Mouse (Mus musculus): ENCODE results near the gene Plcb1. TPM values are rescaled to one million over a fixed set of nuclear protein-coding genes. Genes with fewer than 3 reads are reported as not detected.

Plcb1 gene
- polyA plus RNA-seq, 1 experiment: 0.55 TPM

DNA sequence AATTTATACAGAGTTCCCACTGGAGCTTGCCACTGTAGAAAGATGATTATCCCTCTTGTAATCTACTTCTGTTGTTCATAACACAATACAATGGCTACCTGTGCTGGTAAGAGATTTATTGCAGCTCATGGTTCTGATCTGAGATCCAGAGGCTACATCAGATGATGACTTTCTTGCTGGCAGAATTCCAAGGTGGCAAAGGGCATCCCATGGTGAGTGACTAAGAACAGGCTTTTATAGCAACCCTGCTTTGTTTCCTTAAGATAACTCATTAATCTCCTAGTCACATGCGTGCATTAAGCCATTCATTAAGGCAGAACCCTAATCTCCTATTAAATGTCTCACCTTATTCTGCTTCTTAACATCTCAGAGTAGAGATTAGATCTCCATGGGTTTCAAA lies 618.2 kb downstream of the Plcb1 start:
- no peak overlapping the region for H3ac ChIP-seq (ENCODE audit: control insufficient read depth, insufficient read length, low read depth)
- TF ChIP-seq FOSL1 (IDR thresholded peaks at IDR 0.05; ENCODE audit: insufficient read depth, low read length, poor library complexity, severe bottlenecking) (no peak), USF1 (IDR thresholded peaks at IDR 0.05; ENCODE audit: low read depth) (no peak)
- H3K79me2 ChIP-seq (ENCODE audit: control insufficient read depth, insufficient read depth): no peaks in the 10 kb centered on the region
- H3K4me3 ChIP-seq (ENCODE audit: insufficient read depth, poor library complexity, severe bottlenecking): no peak overlapping the region
- H3K36me3 ChIP-seq (ENCODE audit: control insufficient read depth, insufficient read depth): no peaks in the 10 kb centered on the region
- no peaks in the 10 kb centered on the region for H3K27me3 ChIP-seq (ENCODE audit: control insufficient read depth, insufficient read depth, insufficient read length)
- no peaks in the 10 kb centered on the region for H3K79me3 ChIP-seq (ENCODE audit: low read depth)

DNA sequence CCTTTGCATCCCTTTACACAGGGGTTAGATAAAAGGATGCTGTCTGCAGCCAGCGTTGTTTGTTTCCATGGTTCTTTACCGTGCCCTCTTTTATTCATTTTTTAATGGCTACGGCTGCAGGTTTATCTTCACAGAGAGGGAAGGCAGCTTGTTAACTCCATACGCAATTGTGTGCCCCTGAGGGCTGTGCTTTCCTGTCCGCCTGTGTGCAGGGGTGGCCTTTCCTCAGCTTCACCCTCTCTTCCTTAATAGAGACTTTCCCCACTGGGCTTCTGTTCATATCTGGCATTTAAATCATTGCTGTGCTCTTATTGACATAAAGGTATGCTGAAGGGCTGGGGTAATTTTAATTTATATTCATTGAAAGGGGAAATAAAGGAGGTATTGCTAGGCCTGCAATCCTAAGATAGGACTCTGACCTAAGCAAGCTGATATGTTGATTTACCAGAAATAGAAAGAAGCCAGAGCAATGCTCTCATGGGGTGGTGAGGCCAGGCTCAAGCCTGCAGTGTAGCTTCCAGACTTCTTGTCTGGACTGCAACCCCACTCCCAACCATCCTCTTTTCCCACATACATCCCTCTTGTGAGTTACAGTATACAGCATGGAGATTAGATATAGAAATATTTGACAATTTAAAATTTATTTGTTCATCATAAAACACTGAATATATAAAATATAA lies 623.7 kb downstream of the Plcb1 start:
- Histone ChIP-seq H3ac (ENCODE audit: control insufficient read depth, insufficient read length, low read depth) (no peak overlapping the region), H3K79me3 (ENCODE audit: low read depth) (no peaks in the 10 kb centered on the region), H3K4me3 (ENCODE audit: insufficient read depth, poor library complexity, severe bottlenecking) (no peak overlapping the region), H3K79me2 (ENCODE audit: control insufficient read depth, insufficient read depth) (no peaks in the 10 kb centered on the region), H3K27me3 (ENCODE audit: control insufficient read depth, insufficient read depth, insufficient read length) (no peaks in the 10 kb centered on the region), H3K36me3 (ENCODE audit: control insufficient read depth, insufficient read depth) (no peaks in the 10 kb centered on the region)
- TF ChIP-seq MYOD1 (IDR thresholded peaks at IDR 0.05; ENCODE audit: control insufficient read depth, insufficient read length, low read depth) (no peak), FOSL1 (IDR thresholded peaks at IDR 0.05; ENCODE audit: insufficient read depth, low read length, poor library complexity, severe bottlenecking) (no peak), USF1 (IDR thresholded peaks at IDR 0.05; ENCODE audit: low read depth) (no peak), MYOG (IDR thresholded peaks at IDR 0.05; ENCODE audit: control insufficient read depth, extremely low read depth, insufficient read length) (no peak), CTCF (IDR thresholded peaks at IDR 0.05; ENCODE audit: control insufficient read depth, insufficient read depth, insufficient read length) (no peak), MAX (IDR thresholded peaks at IDR 0.05) (no peak), CEBPB (IDR thresholded peaks at IDR 0.05; ENCODE audit: low read depth) (no peak)

DNA sequence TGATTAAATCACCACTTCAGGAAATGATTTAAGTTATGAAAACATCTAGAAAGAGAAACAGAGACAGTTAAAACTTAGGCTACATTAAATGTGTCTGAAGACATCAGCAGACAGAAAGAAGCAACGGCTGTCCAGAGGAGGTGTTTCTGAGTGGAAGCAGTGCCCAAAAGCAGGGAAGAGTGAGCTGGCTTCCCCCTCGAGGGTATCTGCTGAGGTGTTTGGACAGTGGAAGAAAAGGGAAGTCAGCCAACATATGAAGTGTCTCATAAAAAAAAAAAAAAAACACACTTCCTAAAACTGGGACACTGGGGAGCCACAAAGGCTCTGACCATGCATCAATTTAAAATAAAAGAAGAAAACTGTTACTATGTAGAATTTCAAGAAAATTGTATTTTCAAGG lies 625.8 kb downstream of the Plcb1 start:
- H3K27me3 ChIP-seq (ENCODE audit: control insufficient read depth, insufficient read depth, insufficient read length): no peaks in the 10 kb centered on the region
- no peaks in the 10 kb centered on the region for H3K36me3 ChIP-seq (ENCODE audit: control insufficient read depth, insufficient read depth)
- no peaks in the 10 kb centered on the region for H3K79me3 ChIP-seq (ENCODE audit: low read depth)
- H3ac ChIP-seq (ENCODE audit: control insufficient read depth, insufficient read length, low read depth): no peak overlapping the region
- H3K4me3 ChIP-seq (ENCODE audit: insufficient read depth, poor library complexity, severe bottlenecking): no peak overlapping the region
- no peaks in the 10 kb centered on the region for H3K79me2 ChIP-seq (ENCODE audit: control insufficient read depth, insufficient read depth)
- TF ChIP-seq CEBPB (IDR thresholded peaks at IDR 0.05; ENCODE audit: low read depth): no peak
- no peak for TF ChIP-seq USF1 (IDR thresholded peaks at IDR 0.05; ENCODE audit: low read depth)
- TF ChIP-seq FOSL1 (IDR thresholded peaks at IDR 0.05; ENCODE audit: insufficient read depth, low read length, poor library complexity, severe bottlenecking): no peak
- no peak for TF ChIP-seq MYOG (IDR thresholded peaks at IDR 0.05; ENCODE audit: control insufficient read depth, extremely low read depth, insufficient read length)
- TF ChIP-seq MAX (IDR thresholded peaks at IDR 0.05): no peak
- TF ChIP-seq CTCF (IDR thresholded peaks at IDR 0.05; ENCODE audit: control insufficient read depth, insufficient read depth, insufficient read length): no peak
- no peak for TF ChIP-seq MYOD1 (IDR thresholded peaks at IDR 0.05; ENCODE audit: control insufficient read depth, insufficient read length, low read depth)

DNA sequence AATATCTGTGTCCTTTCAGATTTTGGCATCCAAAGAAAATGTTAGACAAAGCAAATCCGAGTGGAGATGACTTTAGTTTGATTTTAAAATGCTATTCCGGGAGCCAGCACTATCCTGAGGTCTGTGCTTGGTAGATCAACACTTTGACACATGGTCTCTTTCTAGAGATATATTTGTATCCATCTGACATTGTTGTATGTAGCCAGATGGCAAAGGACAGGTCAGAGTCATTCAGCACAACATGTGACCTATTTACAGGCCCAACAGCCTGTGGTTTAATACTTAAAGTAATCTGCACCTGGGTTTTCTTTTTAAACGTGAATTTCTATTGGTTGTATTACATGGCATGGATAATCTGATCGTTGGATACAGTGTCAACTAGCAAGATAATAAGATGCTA lies 629.3 kb downstream of the Plcb1 start:
- no peak overlapping the region for H3K4me3 ChIP-seq (ENCODE audit: insufficient read depth, poor library complexity, severe bottlenecking)
- H3K36me3 ChIP-seq (ENCODE audit: control insufficient read depth, insufficient read depth): no peaks in the 10 kb centered on the region
- no peaks in the 10 kb centered on the region for H3K27me3 ChIP-seq (ENCODE audit: control insufficient read depth, insufficient read depth, insufficient read length)
- no peaks in the 10 kb centered on the region for H3K79me3 ChIP-seq (ENCODE audit: low read depth)
- TF ChIP-seq MYOG (IDR thresholded peaks at IDR 0.05; ENCODE audit: control insufficient read depth, extremely low read depth, insufficient read length) (no peak), FOSL1 (IDR thresholded peaks at IDR 0.05; ENCODE audit: insufficient read depth, low read length, poor library complexity, severe bottlenecking) (no peak), MYOD1 (IDR thresholded peaks at IDR 0.05; ENCODE audit: control insufficient read depth, insufficient read length, low read depth) (no peak), MAX (IDR thresholded peaks at IDR 0.05) (no peak), USF1 (IDR thresholded peaks at IDR 0.05; ENCODE audit: low read depth) (no peak), CEBPB (IDR thresholded peaks at IDR 0.05; ENCODE audit: low read depth) (no peak), CTCF (IDR thresholded peaks at IDR 0.05; ENCODE audit: control insufficient read depth, insufficient read depth, insufficient read length) (no peak)
- no peaks in the 10 kb centered on the region for H3K79me2 ChIP-seq (ENCODE audit: control insufficient read depth, insufficient read depth)
- H3ac ChIP-seq (ENCODE audit: control insufficient read depth, insufficient read length, low read depth): no peak overlapping the region

DNA sequence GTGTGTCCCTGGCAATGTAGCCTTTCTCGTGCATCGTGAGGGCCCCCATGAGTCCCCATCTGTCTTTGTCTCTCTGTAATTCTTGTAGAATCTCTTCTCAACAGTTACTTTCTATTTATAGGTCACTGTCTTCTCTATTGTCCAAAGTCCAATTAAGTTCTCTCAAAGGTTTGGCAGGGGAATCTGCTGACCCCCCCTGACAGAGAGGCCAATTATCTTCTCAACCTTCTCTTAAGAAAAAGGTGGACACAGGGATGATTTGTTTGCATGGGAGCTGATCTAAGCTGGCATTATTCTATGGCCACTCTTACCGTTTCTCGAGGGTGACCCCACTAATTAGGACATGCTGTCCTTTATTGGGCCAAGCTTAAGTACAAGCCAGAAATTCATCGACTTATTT lies 633.4 kb downstream of the Plcb1 start:
- Histone ChIP-seq H3K27me3 (ENCODE audit: control insufficient read depth, insufficient read depth, insufficient read length) (no peaks in the 10 kb centered on the region), H3K79me2 (ENCODE audit: control insufficient read depth, insufficient read depth) (no peaks in the 10 kb centered on the region), H3K4me3 (ENCODE audit: insufficient read depth, poor library complexity, severe bottlenecking) (no peak overlapping the region), H3K79me3 (ENCODE audit: low read depth) (no peaks in the 10 kb centered on the region), H3ac (ENCODE audit: control insufficient read depth, insufficient read length, low read depth) (no peak overlapping the region), H3K36me3 (ENCODE audit: control insufficient read depth, insufficient read depth) (no peaks in the 10 kb centered on the region)
- TF ChIP-seq CEBPB (IDR thresholded peaks at IDR 0.05; ENCODE audit: low read depth) (no peak), MYOG (IDR thresholded peaks at IDR 0.05; ENCODE audit: control insufficient read depth, extremely low read depth, insufficient read length) (no peak), USF1 (IDR thresholded peaks at IDR 0.05; ENCODE audit: low read depth) (no peak), FOSL1 (IDR thresholded peaks at IDR 0.05; ENCODE audit: insufficient read depth, low read length, poor library complexity, severe bottlenecking) (no peak), MAX (IDR thresholded peaks at IDR 0.05) (no peak), MYOD1 (IDR thresholded peaks at IDR 0.05; ENCODE audit: control insufficient read depth, insufficient read length, low read depth) (no peak), CTCF (IDR thresholded peaks at IDR 0.05; ENCODE audit: control insufficient read depth, insufficient read depth, insufficient read length) (no peak)
